Mouse (Mus musculus) liver, adult 2 months (tissue): Measurements from ENCODE around the gene Gm20388.

Experiments
- CTCF ChIP-seq: fragments of 200-500 bp; IDR thresholded peaks from 2 replicates; pipeline ENCODE4 v1.5.1; 2011; ENCODE audit warnings: low read depth, low read length, control low read depth
- POLR2A ChIP-seq: fragments of 200-500 bp; IDR thresholded peaks from 2 replicates; pipeline ENCODE4 v1.6.1; 2011; ENCODE audit warnings: low read length, control low read depth; ENCODE audit not compliant: insufficient read depth; ENCODE audit errors: extremely low read depth

DNA sequence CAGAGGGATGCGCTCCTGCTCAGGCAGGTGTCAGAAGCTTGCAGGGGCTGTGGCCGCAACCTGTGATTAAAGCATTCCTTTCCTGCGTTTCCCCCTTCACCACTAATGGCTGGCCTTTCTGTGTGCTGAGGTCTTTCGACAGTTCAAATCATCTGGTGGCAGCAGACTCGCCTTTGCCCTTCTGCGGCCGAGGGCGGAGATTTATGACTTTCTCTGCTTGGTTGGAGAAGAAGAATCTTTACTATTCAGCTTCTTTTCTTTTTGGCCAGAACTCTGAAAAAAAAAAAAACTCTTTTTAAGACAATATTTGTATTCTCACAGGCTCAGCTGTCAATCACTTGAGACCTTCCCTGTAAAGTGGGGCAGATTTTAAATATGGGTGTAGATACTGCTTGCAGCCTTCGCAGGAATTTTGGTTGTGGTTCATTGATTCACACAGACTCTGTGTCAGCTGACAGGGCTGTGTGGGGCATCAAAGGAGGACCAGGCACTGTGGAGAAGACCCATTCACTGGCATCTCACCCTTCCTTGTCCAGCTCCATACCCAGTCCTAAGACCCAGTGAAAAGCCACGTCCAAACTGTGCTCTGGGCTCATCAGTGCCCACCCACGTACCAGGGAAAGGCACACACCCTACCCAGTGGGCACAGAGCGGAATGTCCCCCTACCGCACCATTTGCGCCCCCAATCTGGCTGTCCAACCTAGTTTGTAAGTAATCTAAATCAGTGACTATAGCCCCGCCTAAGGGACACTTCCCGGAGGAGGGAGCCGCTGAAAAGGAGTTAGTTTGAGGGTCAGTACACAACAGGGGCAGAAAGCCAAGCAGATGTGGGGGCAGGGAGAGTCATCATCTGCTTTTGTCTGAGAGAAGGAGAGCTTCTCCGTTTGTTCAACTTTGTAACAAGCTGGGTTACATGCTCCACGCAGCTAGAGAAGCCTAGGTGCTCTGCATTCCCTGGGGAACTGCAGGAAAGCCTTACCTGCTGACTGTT is 845.0 kb downstream of the Gm20388 start:
- no peak for TF ChIP-seq CTCF
- no peak for TF ChIP-seq POLR2A
